Mouse (Mus musculus) embryonic fibroblast, embryonic 13.5 days (primary cell): ENCODE measurements around the gene Nrp2.

Source experiments
- CTCF ChIP-seq: IDR thresholded peaks from 2 replicates; pipeline ENCODE4 v1.5.1; 2011; ENCODE audit warnings: mild to moderate bottlenecking, control low read depth, low read length, moderate library complexity, borderline replicate concordance; ENCODE audit not compliant: insufficient read depth
- POLR2A ChIP-seq: IDR thresholded peaks from 2 replicates; pipeline ENCODE4 v1.6.1; 2011; ENCODE audit warnings: low read depth, mild to moderate bottlenecking, control low read depth, low read length, moderate library complexity

GRCm38 (mm10) chr1:62833356-62833755 lies 130.3 kb downstream of the Nrp2 start:
- TF ChIP-seq POLR2A: no peak
- no peak for TF ChIP-seq CTCF
